Mouse (Mus musculus) ZHBTc4 (cell line): ENCODE results near the gene Eefsec.

Experiments
- DNase-seq: peaks from one replicate; pipeline ENCODE4 v3.0.0-alpha.2; 2011; ENCODE audit warnings: low read depth, low spot score

Eefsec gene

DNA sequence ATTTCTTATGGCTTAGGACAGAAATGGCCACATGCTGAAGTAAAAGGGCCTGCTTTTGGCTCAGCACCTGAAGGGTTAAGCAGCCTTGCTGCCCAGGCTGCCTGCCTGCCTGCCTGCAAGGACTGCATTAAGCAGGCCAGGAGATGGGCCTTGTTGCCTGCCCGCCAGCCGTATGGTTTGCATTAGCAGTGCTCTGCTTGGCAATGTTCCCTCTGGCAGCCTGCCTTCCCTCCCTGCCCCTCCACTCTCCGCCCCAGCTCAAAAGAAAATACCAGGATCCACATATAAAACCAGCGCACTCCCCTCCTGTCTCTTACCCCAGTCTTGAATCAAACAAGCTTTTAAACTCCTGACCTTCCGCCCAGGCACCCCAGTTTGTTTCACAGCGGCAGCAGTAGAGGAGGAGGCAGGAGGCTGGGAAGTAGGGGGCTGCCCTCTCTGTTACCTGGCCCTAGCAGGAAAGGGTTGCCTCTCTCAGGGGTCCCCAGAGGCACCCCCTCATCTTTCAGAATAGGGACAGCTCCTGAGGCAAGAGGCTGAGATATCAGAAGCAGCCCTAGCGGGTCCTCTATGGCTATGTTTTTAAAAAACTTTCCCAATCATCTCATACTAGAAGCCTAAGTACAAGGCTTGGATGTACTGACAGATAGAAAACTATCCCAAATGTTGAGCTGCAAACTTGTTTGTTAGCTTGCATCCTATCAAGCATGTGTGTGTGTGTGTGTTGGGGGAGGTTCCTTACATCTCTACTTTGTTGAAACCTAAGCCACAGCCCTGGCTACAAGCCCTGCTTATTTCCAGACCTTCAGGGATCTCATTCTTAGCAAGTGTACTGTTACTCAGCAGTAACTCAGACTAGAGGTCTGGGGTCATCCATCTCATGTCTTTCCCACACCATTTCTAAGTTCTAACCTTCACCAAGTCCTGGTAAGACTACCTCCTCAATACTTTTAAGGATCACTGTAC, 102.6 kb downstream of the Eefsec start:
- DNase-seq = no peak

DNA sequence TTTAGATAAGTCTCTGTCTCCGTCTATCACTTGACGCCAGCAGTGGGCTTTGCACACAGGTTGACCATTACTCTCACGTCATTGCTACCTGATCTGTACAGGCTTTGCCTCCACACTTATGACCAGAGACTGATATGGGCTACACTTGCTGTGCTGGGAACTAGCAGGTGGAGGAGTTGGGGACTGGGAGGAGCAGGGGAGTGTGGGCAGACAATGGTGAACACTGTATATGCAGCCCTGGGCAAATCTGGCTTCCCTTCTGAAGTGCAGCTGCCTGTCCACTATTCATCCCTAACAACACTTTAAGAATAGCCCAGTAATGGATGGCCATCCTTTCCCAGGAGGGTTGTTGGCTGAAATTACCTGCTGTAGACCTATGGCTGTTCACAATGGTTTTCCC, 103.4 kb downstream of the Eefsec start:
- no peak for DNase-seq

DNA sequence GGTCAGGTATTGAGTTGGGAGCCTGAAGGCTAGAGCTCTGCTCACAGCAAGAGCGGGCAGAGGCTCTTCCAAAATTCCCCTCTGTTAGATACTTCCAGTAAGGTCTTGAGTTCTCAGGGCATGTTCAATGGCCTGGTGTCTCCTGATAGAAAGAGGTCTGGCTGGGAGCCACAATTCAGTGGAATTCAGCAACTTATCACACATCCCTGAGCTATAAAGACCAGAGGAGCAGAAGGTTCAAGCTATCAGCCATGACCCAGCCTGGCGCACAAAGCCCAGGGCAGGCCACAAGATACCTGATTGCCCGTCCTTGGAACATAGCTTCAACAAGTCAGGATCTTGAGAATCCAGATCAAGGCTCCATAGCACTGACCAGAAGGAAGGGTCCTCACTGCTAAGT, 105.2 kb downstream of the Eefsec start:
- DNase-seq = no peak

DNA sequence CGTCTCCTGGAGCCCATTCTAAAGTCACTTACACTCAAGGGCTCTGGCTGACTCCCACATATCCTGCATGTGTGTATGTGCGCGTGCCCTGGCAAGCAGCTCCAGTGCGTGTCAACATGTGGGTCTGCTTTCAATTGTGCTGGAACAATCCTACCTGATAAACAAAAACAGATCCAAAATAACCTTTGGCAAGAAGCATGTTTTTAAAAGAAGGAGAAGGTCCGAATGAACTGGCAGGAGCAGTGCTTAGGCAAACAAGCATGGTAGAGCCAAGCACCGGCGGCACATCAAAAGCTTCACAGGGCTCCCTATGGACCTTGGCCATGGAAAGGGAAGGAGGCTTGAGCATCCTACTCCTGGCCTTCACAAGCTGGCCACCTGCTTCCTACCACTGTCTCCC, 105.6 kb downstream of the Eefsec start:
- no peak for DNase-seq

DNA sequence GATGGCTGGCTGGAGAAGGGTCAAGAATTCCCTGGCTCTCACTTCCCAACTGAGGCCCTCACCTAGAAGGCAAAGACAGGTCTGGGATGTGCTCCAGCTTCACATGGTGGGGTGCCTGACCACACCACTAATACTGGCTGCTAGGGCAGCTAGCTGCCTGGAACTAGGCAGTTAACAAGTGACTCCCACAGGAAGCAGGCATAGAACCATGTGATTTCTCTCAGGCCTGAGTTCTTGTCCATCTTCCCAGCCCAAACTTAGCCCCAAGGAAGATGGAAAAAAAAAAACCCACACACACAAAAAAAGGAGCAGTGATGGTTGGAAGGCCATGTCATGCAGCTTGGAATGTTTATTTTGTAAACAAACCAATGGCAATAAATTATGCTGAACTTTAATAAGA, 117.0 kb downstream of the Eefsec start:
- DNase-seq = no peak

DNA sequence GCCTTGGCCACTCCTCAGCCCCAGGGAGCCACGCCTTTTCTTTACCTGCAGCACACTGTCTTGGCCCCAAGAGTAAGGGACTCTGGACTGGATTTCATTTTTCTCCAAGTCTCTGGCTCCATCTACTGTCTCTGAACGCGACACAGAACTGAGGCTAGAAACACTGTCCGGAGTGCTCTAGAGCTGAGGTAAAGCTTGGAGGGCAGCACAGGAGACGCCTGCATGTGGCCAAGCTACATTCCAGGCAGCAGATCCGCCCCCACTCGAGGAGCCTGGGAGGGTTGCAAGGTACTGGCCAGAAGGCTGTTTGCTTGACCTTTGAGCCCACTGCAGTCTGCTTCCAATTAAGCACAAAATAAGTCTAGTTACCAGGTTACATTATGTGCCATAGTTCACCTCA, 124.5 kb downstream of the Eefsec start:
- DNase-seq = peak; percentile 33

DNA sequence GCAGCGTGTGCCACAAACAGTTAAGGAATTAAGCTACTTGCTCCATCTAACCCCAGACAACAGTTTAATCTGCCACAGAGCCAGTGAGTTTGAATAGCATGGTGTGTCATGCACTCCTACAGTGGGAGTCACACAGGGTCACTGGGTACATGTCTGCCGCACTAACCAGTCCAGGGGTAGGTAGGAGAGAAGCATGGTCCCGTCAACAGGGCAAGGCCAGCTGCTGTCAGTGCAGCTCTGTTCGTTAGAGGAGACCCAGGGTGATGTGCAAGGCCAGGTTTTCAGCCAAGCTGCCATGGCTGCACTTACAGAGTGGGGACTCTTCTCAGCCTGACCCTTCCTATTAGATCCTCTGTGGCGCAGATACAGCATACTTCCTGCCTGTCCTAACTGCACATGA, 125.1 kb downstream of the Eefsec start:
- DNase-seq = no peak

DNA sequence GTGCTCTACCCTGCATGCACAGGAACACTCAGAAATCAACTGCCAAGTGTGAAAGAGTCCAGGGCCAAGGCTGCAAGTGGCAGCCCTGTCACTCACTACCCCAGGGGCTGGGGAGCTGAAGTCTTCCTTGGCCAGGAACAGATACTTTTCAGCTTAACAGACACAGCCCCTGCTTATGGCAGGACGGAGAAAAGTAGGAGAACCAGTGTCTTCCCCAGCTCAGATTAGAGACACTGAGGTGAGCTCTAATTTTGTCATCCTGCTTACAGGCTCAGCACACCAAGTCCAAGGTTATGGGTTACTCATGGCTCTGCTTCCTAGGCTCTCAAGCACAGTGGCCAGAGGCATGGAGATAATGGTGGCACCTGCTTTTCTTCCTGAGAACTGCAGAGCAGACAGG, 126.6 kb downstream of the Eefsec start:
- no peak for DNase-seq

DNA sequence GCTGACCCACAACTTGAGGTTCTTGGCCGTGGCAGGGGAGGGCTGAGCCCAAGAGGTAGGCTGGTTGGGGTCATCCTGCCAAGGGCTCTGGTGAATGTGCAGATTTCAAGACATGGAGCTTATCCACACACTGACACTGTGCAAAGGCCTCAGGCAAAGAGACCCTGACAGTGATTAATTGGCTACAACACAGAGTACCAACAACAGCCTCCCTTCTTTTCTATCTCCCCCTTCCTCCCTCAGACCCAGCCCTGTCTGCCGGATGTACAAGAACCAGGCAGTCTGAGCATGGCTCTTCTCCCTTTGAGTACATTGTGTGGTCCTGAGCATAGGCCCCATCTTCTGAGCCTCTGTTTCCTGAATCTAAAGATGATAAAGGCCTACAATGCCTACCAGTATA, 131.0 kb downstream of the Eefsec start:
- no peak for DNase-seq

DNA sequence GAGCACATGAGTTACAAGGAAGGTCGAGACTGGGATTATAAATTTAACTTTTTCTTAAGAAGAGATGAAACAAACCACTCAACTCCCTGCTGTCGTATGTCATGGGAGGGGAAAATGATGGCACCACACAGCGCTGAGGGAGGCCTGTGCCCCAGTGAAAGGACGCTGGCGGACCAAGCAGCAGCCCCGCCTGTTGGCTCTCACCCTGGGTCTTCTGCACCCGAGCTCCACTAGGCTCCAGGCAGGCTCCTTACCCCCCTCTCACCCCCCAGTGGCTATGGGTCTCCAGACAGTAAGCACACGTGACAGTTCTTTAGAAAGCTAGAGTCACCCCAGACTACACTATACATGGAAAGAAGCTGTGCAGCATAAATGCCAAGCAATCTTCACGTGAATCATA, 132.4 kb downstream of the Eefsec start:
- DNase-seq = no peak

DNA sequence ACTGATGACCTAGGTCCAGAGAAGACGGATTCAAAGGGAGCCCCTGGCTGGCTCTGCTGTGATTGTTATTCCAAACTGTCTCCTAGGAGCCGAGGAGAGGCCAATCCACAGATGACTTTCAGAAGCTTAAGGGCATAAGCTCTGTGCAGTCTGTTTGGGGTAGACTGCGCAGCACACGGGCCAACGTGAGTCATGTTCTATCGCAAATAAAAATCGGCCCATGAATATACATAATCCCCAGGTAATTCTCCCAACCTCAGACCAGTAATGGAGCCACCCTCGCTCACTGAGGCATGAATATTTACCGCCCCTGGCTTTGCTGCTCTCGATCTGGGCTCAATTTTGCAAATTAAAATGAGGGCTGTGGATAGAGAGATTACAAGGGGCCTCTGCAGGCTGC, 134.7 kb downstream of the Eefsec start:
- no peak for DNase-seq

DNA sequence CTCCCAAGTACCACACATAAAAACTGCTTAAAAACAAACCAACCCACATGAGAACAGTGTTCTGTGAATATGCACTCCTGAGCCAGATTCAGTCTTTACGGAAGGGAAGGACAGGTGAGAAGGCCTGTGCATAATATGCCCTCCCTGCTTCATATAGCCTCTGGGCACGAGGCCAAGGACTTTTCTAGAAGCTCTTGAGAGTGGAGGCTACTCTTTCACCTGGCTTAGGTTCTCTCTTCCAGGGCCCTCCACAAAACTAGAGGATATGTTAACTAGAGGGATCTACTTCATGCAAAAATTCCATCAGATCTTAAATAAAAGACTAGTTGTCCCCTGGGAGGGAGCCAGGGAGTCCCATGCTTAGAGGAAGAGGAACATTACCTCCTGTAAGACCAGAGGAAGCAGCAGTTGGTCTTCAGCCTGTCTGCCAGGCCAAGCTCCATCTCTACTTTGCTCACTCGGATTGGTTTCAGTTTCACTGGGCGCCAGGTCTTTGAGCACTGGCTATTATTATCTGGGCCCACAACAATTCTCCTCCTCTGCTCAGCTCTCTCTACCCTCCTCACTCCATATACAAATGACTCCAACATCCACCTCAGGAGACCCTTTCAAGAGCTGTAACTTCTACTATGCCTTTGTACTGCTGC, 140.1 kb downstream of the Eefsec start:
- DNase-seq = no peak

DNA sequence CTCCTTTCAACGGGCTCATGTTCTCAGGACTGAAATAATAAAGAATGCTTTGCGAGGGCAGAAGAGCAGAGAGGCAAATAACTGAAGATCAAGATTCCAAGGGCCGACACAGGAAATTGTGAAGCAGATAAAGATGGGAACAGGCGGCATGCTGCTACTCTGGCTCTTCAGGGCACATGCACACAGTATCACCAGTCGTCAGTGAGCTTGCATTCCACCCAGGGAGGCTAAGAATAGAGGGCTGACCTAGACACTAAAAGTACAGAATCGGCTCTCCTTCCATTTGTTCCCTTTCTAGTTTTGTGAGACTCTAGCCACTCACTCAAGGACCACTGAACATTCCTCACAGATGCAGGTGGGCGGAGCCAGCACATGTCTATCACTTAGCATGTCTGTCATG, 145.1 kb downstream of the Eefsec start:
- peak; percentile 21 for DNase-seq

DNA sequence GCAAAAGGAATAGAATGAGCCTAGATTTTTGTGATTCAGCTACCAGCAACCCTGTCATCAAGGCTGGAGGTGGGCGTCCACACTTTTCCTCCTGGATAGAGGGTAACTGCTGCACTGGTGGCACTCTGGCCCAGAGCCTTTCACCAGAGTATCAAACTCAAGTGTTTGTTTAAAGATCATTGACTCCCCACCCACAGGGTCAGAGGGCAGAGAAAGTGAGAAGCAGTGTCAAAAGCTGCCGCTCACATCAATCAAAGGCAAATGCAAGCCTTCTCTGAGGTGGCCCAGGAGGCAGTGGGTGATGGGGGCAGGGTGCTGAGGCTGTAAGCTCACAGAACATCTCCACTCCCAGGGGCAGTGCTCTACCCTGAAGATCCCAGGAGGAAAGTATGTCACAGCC, 146.8 kb downstream of the Eefsec start:
- DNase-seq = no peak

DNA sequence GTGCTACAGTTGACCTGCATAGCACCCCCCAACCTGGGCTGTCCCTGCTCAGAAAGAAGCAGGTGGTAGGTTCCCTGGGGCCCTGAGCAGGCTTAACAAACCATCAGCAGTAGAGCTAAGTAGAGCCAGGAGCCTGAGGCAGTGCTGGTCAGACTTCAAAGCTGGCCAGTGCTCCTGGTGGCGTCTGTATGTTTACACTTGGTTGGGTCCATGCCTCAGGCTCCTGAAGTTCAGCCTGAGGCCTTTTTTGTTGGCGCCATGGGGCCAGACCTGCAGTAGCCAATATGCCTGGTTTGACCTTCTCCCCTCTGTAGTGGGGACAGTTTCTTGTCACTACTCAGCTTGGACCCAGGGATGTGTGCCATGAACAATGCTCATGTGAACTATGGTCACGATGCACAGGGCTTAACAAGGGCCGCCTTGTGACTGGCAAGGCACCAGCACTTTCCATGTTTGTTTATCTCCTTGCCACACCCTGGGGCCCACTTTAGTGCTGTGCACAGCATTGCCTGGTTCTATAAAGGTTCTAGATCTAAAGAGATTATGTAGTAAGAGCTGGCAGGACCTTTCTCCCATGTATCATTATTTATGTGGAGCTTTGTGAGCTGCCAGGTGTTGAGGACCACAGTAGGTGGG, 153.9 kb downstream of the Eefsec start:
- DNase-seq = no peak

DNA sequence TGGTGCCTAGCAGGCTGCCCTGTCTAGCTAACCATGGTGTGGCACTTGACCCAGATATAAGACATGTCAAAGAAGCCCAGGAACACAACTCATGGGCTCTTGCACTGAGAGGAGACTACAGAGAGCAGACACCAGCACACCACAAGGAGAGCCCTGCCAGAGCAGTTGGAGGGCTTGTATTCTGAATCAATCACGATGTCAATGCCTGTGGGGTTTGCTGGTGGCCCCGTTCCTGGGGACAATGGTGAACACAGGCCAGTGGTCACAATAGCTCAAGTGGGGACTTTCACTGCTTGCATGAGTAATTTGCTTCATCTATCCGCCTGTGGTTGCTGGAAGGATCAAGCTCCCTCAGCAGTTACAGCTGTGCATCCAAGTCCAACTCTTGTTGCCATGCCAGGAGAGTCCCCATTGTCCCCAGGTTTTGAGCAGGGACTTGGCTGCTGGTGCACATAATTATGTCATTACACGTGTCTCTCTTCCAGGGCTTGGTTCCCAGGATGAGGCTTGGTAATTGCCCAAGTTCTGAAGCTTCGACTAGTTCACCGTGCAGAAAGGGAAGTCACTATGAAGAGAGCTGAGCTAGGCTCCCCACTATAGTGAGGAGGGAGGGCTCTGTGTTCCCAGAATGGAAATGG, 156.1 kb downstream of the Eefsec start:
- no peak for DNase-seq

DNA sequence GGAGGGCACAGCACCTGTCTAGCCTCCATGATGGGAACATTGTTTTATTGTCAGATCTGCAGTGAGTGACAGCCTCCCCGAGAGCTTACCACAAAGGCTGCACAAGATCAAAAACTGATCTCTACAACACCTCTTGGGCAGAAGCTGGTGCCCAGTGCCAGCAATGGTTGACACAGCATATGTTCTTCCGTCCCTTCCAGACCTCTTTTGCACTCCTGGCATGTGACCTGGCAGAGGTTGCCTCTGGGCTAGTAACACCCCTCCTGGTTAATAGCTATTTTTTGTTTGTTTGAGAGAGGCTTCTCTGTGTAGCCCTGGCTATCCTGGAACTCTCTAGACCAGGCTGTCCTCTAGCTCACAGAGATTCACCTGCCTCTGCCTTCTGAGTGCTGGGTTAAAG, 168.2 kb downstream of the Eefsec start:
- DNase-seq = no peak

DNA sequence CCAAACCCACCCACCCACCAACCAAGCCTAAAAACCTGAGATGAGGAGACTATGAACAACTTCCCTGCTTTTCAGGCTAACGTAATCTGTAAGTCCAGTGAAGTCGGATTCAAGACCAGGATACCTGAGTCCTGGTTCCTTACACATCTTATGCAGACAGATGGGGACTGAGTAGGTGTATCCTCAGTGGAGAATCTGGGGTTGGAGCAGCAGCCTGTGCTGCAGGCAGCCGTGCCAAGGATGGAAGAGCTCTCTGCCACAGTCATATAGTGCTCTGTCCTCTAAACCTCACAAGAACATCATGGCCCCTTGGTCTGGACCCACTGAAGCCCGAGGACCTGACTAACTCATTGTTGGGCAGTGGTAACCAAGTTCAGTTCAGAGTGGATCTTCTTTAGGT, 169.1 kb downstream of the Eefsec start:
- no peak for DNase-seq

DNA sequence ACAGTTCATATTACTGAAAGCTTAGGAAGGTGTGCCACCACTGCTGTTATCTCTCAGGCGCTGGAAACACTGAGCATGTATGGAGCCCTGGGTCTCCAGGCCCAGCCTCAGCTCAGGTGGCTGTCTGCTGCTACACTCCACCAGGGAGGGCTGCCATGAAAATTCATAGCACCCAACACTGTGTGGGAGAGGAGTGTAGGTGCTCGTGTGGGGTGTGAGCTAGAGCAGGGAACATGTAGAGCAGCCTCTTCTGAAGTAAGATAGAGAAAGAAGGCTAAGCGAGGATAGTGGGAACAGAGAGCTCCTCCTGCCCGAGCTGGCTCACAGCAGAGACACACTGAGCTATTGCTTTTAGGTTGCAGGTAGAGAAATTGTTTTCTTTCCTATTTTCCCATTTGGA, 170.1 kb downstream of the Eefsec start:
- DNase-seq = no peak

DNA sequence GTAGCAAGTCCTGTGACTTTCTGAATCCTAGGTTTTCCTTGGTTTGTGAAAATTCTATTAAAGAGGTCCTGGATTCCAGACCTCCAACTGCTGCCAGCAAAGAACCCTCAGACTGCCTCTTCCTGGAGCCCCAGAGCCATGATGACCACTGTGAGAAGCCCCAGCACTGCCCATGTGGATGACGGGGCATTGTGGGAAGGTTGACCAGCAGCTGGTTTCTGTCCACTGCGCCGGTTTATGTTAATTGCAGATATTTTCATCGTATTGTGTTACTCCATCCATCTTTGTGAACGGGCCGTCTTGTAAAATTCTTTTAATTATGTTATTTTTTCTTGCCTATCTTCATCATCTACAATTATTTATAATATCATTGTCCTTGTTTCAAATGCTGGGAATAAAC, 171.7 kb downstream of the Eefsec start:
- DNase-seq = no peak

DNA sequence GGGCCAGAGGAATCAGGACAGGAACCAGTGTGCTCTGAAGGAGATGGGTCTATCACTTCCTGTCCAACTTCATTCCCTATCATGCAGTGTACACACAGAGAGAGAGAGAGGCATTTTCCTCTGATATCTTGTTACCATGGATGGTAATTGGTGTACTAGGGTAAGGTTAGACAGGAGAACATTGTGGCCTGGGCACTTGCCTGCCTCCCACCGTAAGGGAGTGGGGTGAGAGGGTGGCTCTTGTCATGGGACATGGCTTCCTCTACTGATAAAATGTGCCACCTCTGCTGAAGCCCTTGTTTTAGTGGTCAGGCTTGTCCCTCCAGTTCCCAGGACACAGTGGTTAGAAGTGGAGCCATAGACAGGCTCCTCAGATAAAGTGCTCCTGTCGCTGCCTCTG, 178.4 kb downstream of the Eefsec start:
- no peak for DNase-seq

DNA sequence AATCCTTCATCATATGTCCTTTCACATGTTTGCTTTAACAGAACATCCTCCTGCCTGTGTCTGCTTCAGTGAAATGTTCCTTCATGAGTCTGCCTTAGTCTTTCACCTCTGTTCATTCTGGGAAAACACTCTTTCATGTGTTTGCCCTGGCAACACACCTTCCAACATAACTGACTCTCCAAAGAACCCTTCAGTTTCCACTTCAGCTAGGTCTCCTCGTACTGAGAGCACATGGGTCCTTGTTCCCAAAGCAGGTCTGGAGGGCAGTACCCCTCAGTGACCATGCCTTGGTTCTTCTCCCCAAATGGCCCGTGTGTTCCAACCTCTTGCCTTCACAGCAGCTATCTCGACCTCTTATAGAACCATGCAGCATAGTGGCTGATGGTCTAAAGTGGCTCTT, 179.3 kb downstream of the Eefsec start:
- no peak for DNase-seq
